Mouse (Mus musculus) lung, postnatal 10 days (tissue): Measurements from ENCODE around the gene Ttyh2.
A peak's percentile ranks its signal among the peaks of the same experiment; 100 is the strongest.
"Not testable (repeated sequence)": the region's sequence is repeated elsewhere in the genome, so short reads cannot be mapped to it uniquely, and the experiment has no call there.

Experiments
- DNase-seq: peaks from one replicate; pipeline ENCODE4 v3.0.0; 2021

The Ttyh2 gene

GRCm38 (mm10) chr11:114662746-114663362 lies 12.4 kb upstream of the Ttyh2 start:
- DNase-seq = peak; percentile 77

GRCm38 (mm10) chr11:114664164-114664563 lies 11.1 kb upstream of the Ttyh2 start:
- DNase-seq = no peak

- no peak for DNase-seq
Observed at GRCm38 (mm10) chr11:114665463-114665862, 9.8 kb upstream of the Ttyh2 start.

GRCm38 (mm10) chr11:114666786-114667185 lies 8.4 kb upstream of the Ttyh2 start:
- no peak for DNase-seq

- DNase-seq = no peak
Observed at GRCm38 (mm10) chr11:114667236-114667931, 7.8 kb upstream of the Ttyh2 start.

- DNase-seq = peak; percentile 37
Observed at GRCm38 (mm10) chr11:114667932-114668285, 7.3 kb upstream of the Ttyh2 start.

GRCm38 (mm10) chr11:114668301-114668710 lies 6.9 kb upstream of the Ttyh2 start, which contains the start of gene Rpl38:
Gene Rpl38, plus strand, starts transcription at chr11:114668524.
- peak; percentile 97 for DNase-seq

- DNase-seq = peak; percentile 92
Observed at GRCm38 (mm10) chr11:114668741-114669623, 6.2 kb upstream of the Ttyh2 start.

- DNase-seq = peak; percentile 28
Observed at GRCm38 (mm10) chr11:114669651-114670168, 5.5 kb upstream of the Ttyh2 start.

- DNase-seq = no peak
Observed at GRCm38 (mm10) chr11:114671147-114671546, 4.1 kb upstream of the Ttyh2 start.

- peak; percentile 60 for DNase-seq
Observed at GRCm38 (mm10) chr11:114672794-114673718, 2.2 kb upstream of the Ttyh2 start.

- DNase-seq = no peak
Observed at GRCm38 (mm10) chr11:114673719-114674050, 1.5 kb upstream of the Ttyh2 start.

GRCm38 (mm10) chr11:114674180-114674579 lies 1.1 kb upstream of the Ttyh2 start:
- DNase-seq = no peak

GRCm38 (mm10) chr11:114674796-114675195 lies 435 bp upstream of the Ttyh2 start:
- not testable (repeated sequence) for DNase-seq

GRCm38 (mm10) chr11:114675826-114676401 lies 683 bp downstream of the Ttyh2 start:
- peak; percentile 56 for DNase-seq

- DNase-seq = peak; percentile 35
Observed at GRCm38 (mm10) chr11:114676431-114676830, 1.2 kb downstream of the Ttyh2 start.

- peak; percentile 45 for DNase-seq
Observed at GRCm38 (mm10) chr11:114676896-114677530, 1.8 kb downstream of the Ttyh2 start.

GRCm38 (mm10) chr11:114679582-114679981 lies 4.4 kb downstream of the Ttyh2 start:
- peak; percentile 64 for DNase-seq

- DNase-seq = peak; percentile 64
Observed at GRCm38 (mm10) chr11:114680291-114680690, 5.1 kb downstream of the Ttyh2 start.

GRCm38 (mm10) chr11:114681054-114681453 lies 5.8 kb downstream of the Ttyh2 start:
- DNase-seq = no peak

- DNase-seq = no peak
Observed at GRCm38 (mm10) chr11:114682321-114682900, 7.2 kb downstream of the Ttyh2 start.
